Mouse (Mus musculus): ENCODE measurements around the gene Plp2. TPM values are rescaled to one million over a fixed set of nuclear protein-coding genes. Genes with fewer than 3 reads are reported as not detected.

Plp2 gene
- polyA plus RNA-seq, 1 experiment from 2014 or later, result 201 TPM

- ATAC-seq (ENCODE audit: low read depth) (no peak), DNase-seq (ENCODE audit: low spot score) (no peak)
- no peaks in the 10 kb centered on the region for H3K4me1 ChIP-seq (ENCODE audit: control insufficient read depth, insufficient read depth, low read length)
- no peak overlapping the region for H3K4me3 ChIP-seq (ENCODE audit: low read depth, low read length)
- no peak overlapping the region for H3K27ac ChIP-seq (replicated peaks; ENCODE audit: low read depth, low read length)
- H3K36me3 ChIP-seq (ENCODE audit: control insufficient read depth, insufficient read depth, low read length), result no peaks in the 10 kb centered on the region
- no peaks in the 10 kb centered on the region for H3K9me3 ChIP-seq (ENCODE audit: control insufficient read depth, low read length)
- 88% methylated on average over 2 of the region's 2 CpGs for WGBS
- no peaks in the 10 kb centered on the region for H3K27me3 ChIP-seq (replicated peaks; ENCODE audit: control insufficient read depth, insufficient read depth, low read length)
- no peak overlapping the region for H3K4me2 ChIP-seq (ENCODE audit: low read depth, low read length)
- no peak overlapping the region for H3K9ac ChIP-seq (ENCODE audit: low read depth, low read length)
Measured at GRCm38 (mm10) chrX:7688321-7688720, 17.1 kb upstream of the Plp2 start.

DNA sequence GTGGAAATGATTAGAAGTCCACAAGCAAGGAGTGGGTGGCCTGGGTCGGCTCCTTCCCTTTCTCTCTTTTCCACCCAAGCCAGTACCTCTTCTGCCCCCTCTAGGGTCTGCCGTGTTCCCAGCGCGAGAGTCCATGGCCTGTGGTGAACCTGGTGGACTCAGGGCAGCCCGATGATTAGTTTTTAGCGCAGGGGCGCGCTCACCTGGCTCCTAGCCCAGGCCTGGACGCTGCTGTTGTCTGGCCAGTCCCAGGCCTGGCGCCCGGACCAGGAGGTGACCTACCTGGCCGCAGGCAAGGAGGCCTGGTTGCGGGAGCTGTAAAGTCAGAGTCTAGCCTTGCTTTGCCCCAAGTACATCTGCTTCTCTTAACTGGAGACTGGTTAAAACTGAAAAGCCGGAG lies 9.7 kb upstream of the Plp2 start, which contains the start of gene Magix:
Gene Magix, minus strand, starts transcription at position 388 of the 400 bp plus-strand sequence.
- Histone ChIP-seq H3K4me2 (ENCODE audit: low read depth, low read length) (peak within 1 kb of the TSS; percentile 55), H3K27ac (replicated peaks; ENCODE audit: low read depth, low read length) (no peak within 1 kb of the TSS), H3K4me3 (ENCODE audit: low read depth, low read length) (peak within 1 kb of the TSS; percentile 30), H3K9ac (ENCODE audit: low read depth, low read length) (no peak within 1 kb of the TSS), H3K9me3 (ENCODE audit: control insufficient read depth, low read length) (no peaks in the 10 kb centered on the region), H3K36me3 (ENCODE audit: control insufficient read depth, insufficient read depth, low read length) (no peaks in the 10 kb centered on the region), H3K4me1 (ENCODE audit: control insufficient read depth, insufficient read depth, low read length) (no peaks in the 10 kb centered on the region), H3K27me3 (replicated peaks; ENCODE audit: control insufficient read depth, insufficient read depth, low read length) (no peaks in the 10 kb centered on the region)
- DNase-seq (ENCODE audit: low spot score) (no peak), ATAC-seq (ENCODE audit: low read depth) (no peak)
- WGBS, result 63% methylated on average over 11 of the region's 14 CpGs

- WGBS, result 17% methylated on average over 11 of the region's 12 CpGs
- Histone ChIP-seq H3K36me3 (ENCODE audit: control insufficient read depth, insufficient read depth, low read length) (no peaks in the 10 kb centered on the region), H3K9me3 (ENCODE audit: control insufficient read depth, low read length) (no peaks in the 10 kb centered on the region), H3K27me3 (replicated peaks; ENCODE audit: control insufficient read depth, insufficient read depth, low read length) (no peaks in the 10 kb centered on the region), H3K4me1 (ENCODE audit: control insufficient read depth, insufficient read depth, low read length) (no peaks in the 10 kb centered on the region), H3K4me3 (ENCODE audit: low read depth, low read length) (peak overlapping the region; percentile 30), H3K9ac (ENCODE audit: low read depth, low read length) (no peak overlapping the region), H3K27ac (replicated peaks; ENCODE audit: low read depth, low read length) (no peak overlapping the region), H3K4me2 (ENCODE audit: low read depth, low read length) (peak overlapping the region; percentile 55)
- DNase-seq (ENCODE audit: low spot score), result no peak
- ATAC-seq (ENCODE audit: low read depth), result no peak
Measured at GRCm38 (mm10) chrX:7680057-7680412, 8.8 kb upstream of the Plp2 start.

DNA sequence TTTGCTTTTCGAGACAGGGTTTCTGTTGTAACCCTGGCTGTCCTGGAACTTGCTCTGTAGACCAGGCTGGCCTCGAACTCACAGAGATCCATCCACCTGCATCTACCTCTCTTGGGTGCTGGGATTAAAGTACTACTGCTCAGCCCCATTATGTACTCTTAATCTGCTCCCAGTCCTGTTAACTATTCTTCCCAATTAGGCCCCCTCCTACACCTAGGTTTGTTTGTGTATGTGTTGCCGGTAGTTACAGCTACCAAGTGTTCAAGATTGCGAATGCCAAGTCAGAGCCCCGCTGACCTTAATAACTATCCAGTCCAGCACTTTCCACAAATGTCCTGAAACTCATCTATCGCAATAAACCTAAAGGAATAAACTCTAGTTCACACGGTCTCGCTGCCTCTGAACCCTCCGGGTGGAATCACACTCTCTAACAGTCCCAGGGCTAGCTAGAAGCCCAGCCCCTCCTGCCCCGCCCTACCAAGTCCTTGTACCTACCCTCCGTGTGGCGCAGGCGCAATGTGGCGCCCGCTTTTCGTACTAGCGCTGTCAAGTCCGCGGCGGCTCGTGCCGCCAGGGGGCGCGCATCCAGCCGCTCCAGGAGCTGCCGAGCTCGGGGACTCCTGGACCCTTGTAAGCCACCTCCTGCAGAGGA lies 8.3 kb upstream of the Plp2 start:
- ATAC-seq (ENCODE audit: low read depth) (peak; percentile 98), DNase-seq (ENCODE audit: low spot score) (peak; percentile 94)
- peak overlapping the region; percentile 55 for H3K4me2 ChIP-seq (ENCODE audit: low read depth, low read length)
- H3K9ac ChIP-seq (ENCODE audit: low read depth, low read length), result no peak overlapping the region
- H3K4me3 ChIP-seq (ENCODE audit: low read depth, low read length), result peak overlapping the region; percentile 30
- no peak overlapping the region for H3K27ac ChIP-seq (replicated peaks; ENCODE audit: low read depth, low read length)
- H3K36me3 ChIP-seq (ENCODE audit: control insufficient read depth, insufficient read depth, low read length), result no peaks in the 10 kb centered on the region
- H3K27me3 ChIP-seq (replicated peaks; ENCODE audit: control insufficient read depth, insufficient read depth, low read length), result no peaks in the 10 kb centered on the region
- no peaks in the 10 kb centered on the region for H3K9me3 ChIP-seq (ENCODE audit: control insufficient read depth, low read length)
- no peaks in the 10 kb centered on the region for H3K4me1 ChIP-seq (ENCODE audit: control insufficient read depth, insufficient read depth, low read length)
- WGBS, result 23% methylated on average over 18 of the region's 27 CpGs

- no peaks in the 10 kb centered on the region for H3K27me3 ChIP-seq (replicated peaks; ENCODE audit: control insufficient read depth, insufficient read depth, low read length)
- H3K36me3 ChIP-seq (ENCODE audit: control insufficient read depth, insufficient read depth, low read length), result no peaks in the 10 kb centered on the region
- no peaks in the 10 kb centered on the region for H3K4me1 ChIP-seq (ENCODE audit: control insufficient read depth, insufficient read depth, low read length)
- no peak for DNase-seq (ENCODE audit: low spot score)
- no peaks in the 10 kb centered on the region for H3K9me3 ChIP-seq (ENCODE audit: control insufficient read depth, low read length)
- WGBS, result 47% methylated on average over 3 of the region's 3 CpGs
- no peak overlapping the region for H3K9ac ChIP-seq (ENCODE audit: low read depth, low read length)
- no peak overlapping the region for H3K4me3 ChIP-seq (ENCODE audit: low read depth, low read length)
- no peak overlapping the region for H3K27ac ChIP-seq (replicated peaks; ENCODE audit: low read depth, low read length)
- ATAC-seq (ENCODE audit: low read depth), result no peak
- peak overlapping the region; percentile 55; the same call in 1 of the 2 replicates for H3K4me2 ChIP-seq (ENCODE audit: low read depth, low read length)
Measured at GRCm38 (mm10) chrX:7678986-7679385, 7.8 kb upstream of the Plp2 start.

DNA sequence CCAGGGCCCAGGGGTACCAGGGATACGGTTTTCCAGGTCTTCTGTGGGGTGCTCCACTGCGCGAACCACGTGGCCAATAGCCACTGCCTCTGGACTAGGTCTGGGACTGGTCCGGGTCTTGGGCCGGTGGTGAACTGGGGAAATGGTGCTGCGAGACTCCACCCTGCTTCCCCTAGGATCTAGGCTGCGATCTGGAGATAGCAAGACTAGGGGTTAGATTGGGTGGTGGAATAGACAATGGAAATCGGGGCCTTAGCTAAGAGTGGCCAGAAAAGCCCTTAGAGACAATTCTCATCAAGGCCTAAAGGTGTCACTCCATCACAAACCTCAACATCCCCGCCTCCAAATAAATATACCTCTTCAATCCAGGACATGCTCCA lies 3.8 kb upstream of the Plp2 start:
- no peaks in the 10 kb centered on the region for H3K4me1 ChIP-seq (ENCODE audit: control insufficient read depth, insufficient read depth, low read length)
- peak overlapping the region; percentile 75 for H3K27ac ChIP-seq (replicated peaks; ENCODE audit: low read depth, low read length)
- H3K4me3 ChIP-seq (ENCODE audit: low read depth, low read length), result peak overlapping the region; percentile 26
- ATAC-seq (ENCODE audit: low read depth), result no peak; the same call in 1 of the 2 replicates
- peak overlapping the region; percentile 53 for H3K4me2 ChIP-seq (ENCODE audit: low read depth, low read length)
- no peak for DNase-seq (ENCODE audit: low spot score)
- H3K9ac ChIP-seq (ENCODE audit: low read depth, low read length), result peak overlapping the region; percentile 47
- H3K36me3 ChIP-seq (ENCODE audit: control insufficient read depth, insufficient read depth, low read length), result no peaks in the 10 kb centered on the region
- H3K9me3 ChIP-seq (ENCODE audit: control insufficient read depth, low read length), result no peaks in the 10 kb centered on the region
- 21% methylated on average over 10 of the region's 10 CpGs for WGBS
- no peaks in the 10 kb centered on the region for H3K27me3 ChIP-seq (replicated peaks; ENCODE audit: control insufficient read depth, insufficient read depth, low read length)

DNA sequence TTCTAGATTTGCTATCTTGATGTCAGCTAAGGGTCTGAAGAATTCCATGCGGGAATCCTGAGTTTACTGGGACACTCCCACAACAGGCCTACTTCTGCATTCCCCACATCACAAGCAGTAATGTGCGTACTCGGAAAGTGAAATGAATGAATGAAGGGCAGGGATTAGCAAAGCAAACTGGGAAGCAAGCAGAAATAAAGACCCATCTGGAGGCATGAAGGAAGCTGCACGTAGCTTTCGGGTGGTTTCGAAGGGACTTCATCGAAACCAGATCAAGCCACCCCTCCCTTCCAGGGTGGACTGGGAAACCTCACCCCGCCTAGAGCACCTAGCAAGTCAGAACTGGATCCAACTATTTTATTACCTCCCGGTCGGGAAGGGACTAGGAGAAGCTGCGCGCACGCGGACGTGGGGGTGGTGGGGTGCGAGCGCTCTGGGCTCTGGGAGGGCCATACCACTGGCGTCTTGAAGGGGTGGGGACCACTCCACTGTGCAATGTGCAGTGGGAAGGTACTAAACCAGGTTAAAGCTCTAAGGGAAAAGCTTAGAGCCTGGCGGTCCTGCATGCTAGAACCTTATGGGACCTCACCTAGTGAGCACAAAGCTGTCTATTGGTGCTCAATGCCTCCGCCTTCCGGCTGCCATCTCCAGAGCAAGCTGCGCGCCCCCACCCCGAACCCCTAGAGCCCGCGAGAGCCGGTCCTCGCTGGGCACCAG lies 3.3 kb upstream of the Plp2 start:
- ATAC-seq (ENCODE audit: low read depth), result peak; percentile 65
- peak; percentile 52 for DNase-seq (ENCODE audit: low spot score)

DNA sequence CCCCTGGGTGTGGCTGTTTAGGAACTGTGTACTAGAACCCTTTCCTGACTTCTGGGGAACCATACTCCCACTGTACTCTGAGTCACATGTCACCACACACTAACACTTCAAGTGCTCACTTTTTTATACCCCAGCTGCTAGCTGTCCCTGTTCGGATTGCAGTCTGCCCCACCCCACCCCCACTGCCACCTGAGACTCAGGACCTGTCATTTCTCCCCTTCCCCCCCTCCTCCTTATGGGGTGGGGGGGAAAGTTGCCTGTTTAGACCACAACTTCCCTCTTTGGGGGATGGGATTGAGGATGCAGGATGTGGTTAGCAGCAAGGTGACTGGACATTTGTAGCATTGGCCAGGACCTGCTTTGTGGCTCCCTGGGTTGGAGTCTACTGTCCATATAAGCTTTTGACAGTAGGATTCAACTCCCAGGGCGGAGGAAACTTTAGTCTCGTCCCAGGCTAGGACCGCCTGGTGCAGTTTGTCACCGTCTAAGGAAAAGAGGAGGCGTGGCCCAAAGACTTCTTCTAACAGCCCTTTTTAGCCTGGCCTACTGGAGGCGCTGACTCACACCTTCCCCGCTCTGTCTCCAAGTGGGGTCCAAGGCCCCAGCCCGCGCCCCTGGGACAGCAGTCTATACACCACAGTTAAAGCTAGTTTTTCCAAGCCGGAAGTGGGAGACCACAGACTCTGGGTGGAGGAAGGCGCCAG lies 2.5 kb upstream of the Plp2 start:
- Histone ChIP-seq H3K4me2 (ENCODE audit: low read depth, low read length) (peak overlapping the region; percentile 53), H3K4me1 (ENCODE audit: control insufficient read depth, insufficient read depth, low read length) (no peaks in the 10 kb centered on the region), H3K36me3 (ENCODE audit: control insufficient read depth, insufficient read depth, low read length) (no peaks in the 10 kb centered on the region), H3K9ac (ENCODE audit: low read depth, low read length) (no peak overlapping the region), H3K4me3 (ENCODE audit: low read depth, low read length) (peak overlapping the region; percentile 26), H3K9me3 (ENCODE audit: control insufficient read depth, low read length) (no peaks in the 10 kb centered on the region), H3K27me3 (replicated peaks; ENCODE audit: control insufficient read depth, insufficient read depth, low read length) (no peaks in the 10 kb centered on the region), H3K27ac (replicated peaks; ENCODE audit: low read depth, low read length) (peak overlapping the region; percentile 75)
- ATAC-seq (ENCODE audit: low read depth) (peak; percentile 32; the same call in 1 of the 2 replicates), DNase-seq (ENCODE audit: low spot score) (peak; percentile 63)
- 34% methylated on average over 10 of the region's 12 CpGs for WGBS

More for the DNA sequence above, 3.3 kb upstream of the Plp2 start:
- Histone ChIP-seq H3K9me3 (ENCODE audit: control insufficient read depth, low read length) (no peaks in the 10 kb centered on the region), H3K4me1 (ENCODE audit: control insufficient read depth, insufficient read depth, low read length) (no peaks in the 10 kb centered on the region), H3K4me3 (ENCODE audit: low read depth, low read length) (peak overlapping the region; percentile 26), H3K4me2 (ENCODE audit: low read depth, low read length) (peak overlapping the region; percentile 53), H3K27me3 (replicated peaks; ENCODE audit: control insufficient read depth, insufficient read depth, low read length) (no peaks in the 10 kb centered on the region), H3K27ac (replicated peaks; ENCODE audit: low read depth, low read length) (peak overlapping the region; percentile 75), H3K9ac (ENCODE audit: low read depth, low read length) (peak overlapping the region; percentile 47), H3K36me3 (ENCODE audit: control insufficient read depth, insufficient read depth, low read length) (no peaks in the 10 kb centered on the region)
- 39% methylated on average over 26 of the region's 28 CpGs for WGBS

Measured in embryonic facial prominence, embryonic 14.5 days (tissue).